Mouse (Mus musculus): ENCODE results near the gene C9orf72. TPM values are rescaled to one million over a fixed set of nuclear protein-coding genes. Genes with fewer than 3 reads are reported as not detected.

C9orf72 gene
- polyA plus RNA-seq, 1 experiment from 2014 or later, result 14.3 TPM

GRCm38 (mm10) chr4:35221131-35221530 is 4.8 kb downstream of the C9orf72 start:
- Histone ChIP-seq H3K27me3 (ENCODE audit: poor library complexity, severe bottlenecking) (peaks cover 8% of the 10 kb centered on the region), H3K4me3 (no peak overlapping the region), H3K4me1 (peaks cover 12% of the 10 kb centered on the region), H3K27ac (no peak overlapping the region), H3K9me3 (no peaks in the 10 kb centered on the region), H3K36me3 (replicated peaks) (peaks cover 11% of the 10 kb centered on the region)
- DNase-seq (ENCODE audit: extremely low spot score, low spot score), result no peak
- WGBS, result 27% methylated on average over 2 of the region's 2 CpGs

GRCm38 (mm10) chr4:35220108-35220731 is 5.8 kb downstream of the C9orf72 start:
- Histone ChIP-seq H3K4me1 (peaks cover 12% of the 10 kb centered on the region), H3K4me3 (no peak overlapping the region), H3K27ac (no peak overlapping the region), H3K27me3 (ENCODE audit: poor library complexity, severe bottlenecking) (peaks cover 8% of the 10 kb centered on the region), H3K9me3 (no peaks in the 10 kb centered on the region), H3K36me3 (replicated peaks) (peaks cover 20% of the 10 kb centered on the region)
- WGBS, result 88% methylated on average over 6 of the region's 6 CpGs
- no peak for DNase-seq (ENCODE audit: extremely low spot score, low spot score)

- no peaks in the 10 kb centered on the region for H3K4me1 ChIP-seq
- no peak overlapping the region for H3K27ac ChIP-seq
- WGBS, result 63% methylated on average over 7 of the region's 7 CpGs
- H3K36me3 ChIP-seq (replicated peaks), result peaks cover 35% of the 10 kb centered on the region
- no peaks in the 10 kb centered on the region for H3K9me3 ChIP-seq
- H3K4me3 ChIP-seq, result no peak overlapping the region
- H3K27me3 ChIP-seq (ENCODE audit: poor library complexity, severe bottlenecking), result no peaks in the 10 kb centered on the region
- no peak for DNase-seq (ENCODE audit: extremely low spot score, low spot score)
Observed at GRCm38 (mm10) chr4:35204659-35205058, 21.3 kb downstream of the C9orf72 start.

GRCm38 (mm10) chr4:35203724-35204123 is 22.3 kb downstream of the C9orf72 start:
- Histone ChIP-seq H3K4me3 (no peak overlapping the region), H3K27ac (no peak overlapping the region), H3K9me3 (no peaks in the 10 kb centered on the region), H3K36me3 (replicated peaks) (peaks cover 37% of the 10 kb centered on the region), H3K4me1 (no peaks in the 10 kb centered on the region), H3K27me3 (ENCODE audit: poor library complexity, severe bottlenecking) (no peaks in the 10 kb centered on the region)
- no peak for DNase-seq (ENCODE audit: extremely low spot score, low spot score)
- WGBS, result 95% methylated on average over 2 of the region's 2 CpGs

GRCm38 (mm10) chr4:35201700-35202099 is 24.3 kb downstream of the C9orf72 start:
- no peaks in the 10 kb centered on the region for H3K27me3 ChIP-seq (ENCODE audit: poor library complexity, severe bottlenecking)
- H3K36me3 ChIP-seq (replicated peaks), result peaks cover 42% of the 10 kb centered on the region
- WGBS, result 95% methylated on average over 5 of the region's 5 CpGs
- no peak for DNase-seq (ENCODE audit: extremely low spot score, low spot score)
- H3K4me3 ChIP-seq, result no peak overlapping the region
- H3K9me3 ChIP-seq, result no peaks in the 10 kb centered on the region
- no peak overlapping the region for H3K27ac ChIP-seq
- H3K4me1 ChIP-seq, result no peaks in the 10 kb centered on the region

GRCm38 (mm10) chr4:35192725-35193124 is 33.2 kb downstream of the C9orf72 start:
- WGBS, result 54% methylated on average over 7 of the region's 7 CpGs
- Histone ChIP-seq H3K9me3 (no peaks in the 10 kb centered on the region), H3K27me3 (ENCODE audit: poor library complexity, severe bottlenecking) (no peaks in the 10 kb centered on the region), H3K27ac (no peak overlapping the region), H3K4me1 (no peaks in the 10 kb centered on the region), H3K4me3 (no peak overlapping the region), H3K36me3 (replicated peaks) (peaks cover 12% of the 10 kb centered on the region)
- no peak for DNase-seq (ENCODE audit: extremely low spot score, low spot score)

- Histone ChIP-seq H3K36me3 (replicated peaks) (0 out of 2 replicates have a peak, but pooled peaks cover 3% of the 10 kb centered on the region), H3K27ac (no peak overlapping the region), H3K9me3 (no peaks in the 10 kb centered on the region), H3K27me3 (ENCODE audit: poor library complexity, severe bottlenecking) (no peaks in the 10 kb centered on the region), H3K4me3 (no peak overlapping the region), H3K4me1 (no peaks in the 10 kb centered on the region)
- 88% methylated on average over 5 of the region's 5 CpGs for WGBS
- DNase-seq (ENCODE audit: extremely low spot score, low spot score), result no peak
Observed at GRCm38 (mm10) chr4:35189794-35190193, 36.2 kb downstream of the C9orf72 start.

GRCm38 (mm10) chr4:35187617-35188326 is 38.2 kb downstream of the C9orf72 start:
- no peak overlapping the region for H3K4me3 ChIP-seq
- 93% methylated on average over 8 of the region's 8 CpGs for WGBS
- H3K27me3 ChIP-seq (ENCODE audit: poor library complexity, severe bottlenecking), result no peaks in the 10 kb centered on the region
- H3K4me1 ChIP-seq, result no peaks in the 10 kb centered on the region
- H3K27ac ChIP-seq, result no peak overlapping the region
- 0 out of 2 replicates have a peak, but pooled peaks cover 3% of the 10 kb centered on the region for H3K36me3 ChIP-seq (replicated peaks)
- DNase-seq (ENCODE audit: extremely low spot score, low spot score), result no peak
- H3K9me3 ChIP-seq, result no peaks in the 10 kb centered on the region

- DNase-seq (ENCODE audit: extremely low spot score, low spot score), result no peak
- H3K27me3 ChIP-seq (ENCODE audit: poor library complexity, severe bottlenecking), result no peaks in the 10 kb centered on the region
- no peaks in the 10 kb centered on the region for H3K36me3 ChIP-seq (replicated peaks)
- no peak overlapping the region for H3K27ac ChIP-seq
- no peak overlapping the region for H3K4me3 ChIP-seq
- WGBS, result 88% methylated on average over 12 of the region's 12 CpGs
- H3K9me3 ChIP-seq, result no peaks in the 10 kb centered on the region
- peaks cover 12% of the 10 kb centered on the region; the same call in 1 of the 2 replicates for H3K4me1 ChIP-seq
Observed at GRCm38 (mm10) chr4:35177926-35178645, 47.9 kb downstream of the C9orf72 start.

GRCm38 (mm10) chr4:35175566-35175965 is 50.4 kb downstream of the C9orf72 start:
- peaks cover 12% of the 10 kb centered on the region; the same call in 1 of the 2 replicates for H3K4me1 ChIP-seq
- no peak overlapping the region for H3K27ac ChIP-seq
- H3K9me3 ChIP-seq, result no peaks in the 10 kb centered on the region
- no peaks in the 10 kb centered on the region for H3K27me3 ChIP-seq (ENCODE audit: poor library complexity, severe bottlenecking)
- no peak overlapping the region for H3K4me3 ChIP-seq
- no peak for DNase-seq (ENCODE audit: extremely low spot score, low spot score)
- H3K36me3 ChIP-seq (replicated peaks), result no peaks in the 10 kb centered on the region
- 84% methylated on average over 2 of the region's 2 CpGs for WGBS

- no peaks in the 10 kb centered on the region for H3K36me3 ChIP-seq (replicated peaks)
- H3K9me3 ChIP-seq, result no peaks in the 10 kb centered on the region
- no peaks in the 10 kb centered on the region for H3K27me3 ChIP-seq (ENCODE audit: poor library complexity, severe bottlenecking)
- H3K4me3 ChIP-seq, result no peak overlapping the region
- no peak overlapping the region for H3K27ac ChIP-seq
- 77% methylated on average over 1 of the region's 1 CpGs for WGBS
- peaks cover 8% of the 10 kb centered on the region; the same call in 1 of the 2 replicates for H3K4me1 ChIP-seq
- no peak for DNase-seq (ENCODE audit: extremely low spot score, low spot score)
Observed at GRCm38 (mm10) chr4:35173551-35173950, 52.4 kb downstream of the C9orf72 start.

- no peaks in the 10 kb centered on the region for H3K4me1 ChIP-seq
- no peak overlapping the region for H3K4me3 ChIP-seq
- H3K9me3 ChIP-seq, result no peaks in the 10 kb centered on the region
- WGBS, result 92% methylated on average over 2 of the region's 2 CpGs
- no peak overlapping the region for H3K27ac ChIP-seq
- no peak for DNase-seq (ENCODE audit: extremely low spot score, low spot score)
- H3K36me3 ChIP-seq (replicated peaks), result no peaks in the 10 kb centered on the region
- no peaks in the 10 kb centered on the region for H3K27me3 ChIP-seq (ENCODE audit: poor library complexity, severe bottlenecking)
Observed at GRCm38 (mm10) chr4:35172471-35172870, 53.5 kb downstream of the C9orf72 start.
